Mouse (Mus musculus) myocyte (in vitro differentiated cells): ENCODE measurements around the gene Gm20388.

Experiments used
- POLR2A ChIP-seq: IDR thresholded peaks from one replicate; pipeline ENCODE4 v1.6.1; 2011; ENCODE audit warnings: low read depth, mild to moderate bottlenecking, control low read depth, moderate library complexity; ENCODE audit not compliant: insufficient read length
- POLR2AphosphoS2 ChIP-seq: IDR thresholded peaks from one replicate; pipeline ENCODE4 v1.6.1; 2011; ENCODE audit warnings: low read depth, control low read depth; ENCODE audit not compliant: insufficient read length
- USF1 ChIP-seq: IDR thresholded peaks from one replicate; pipeline ENCODE4 v1.6.1; 2011; ENCODE audit warnings: low read depth, mild to moderate bottlenecking, control low read depth, moderate library complexity

DNA sequence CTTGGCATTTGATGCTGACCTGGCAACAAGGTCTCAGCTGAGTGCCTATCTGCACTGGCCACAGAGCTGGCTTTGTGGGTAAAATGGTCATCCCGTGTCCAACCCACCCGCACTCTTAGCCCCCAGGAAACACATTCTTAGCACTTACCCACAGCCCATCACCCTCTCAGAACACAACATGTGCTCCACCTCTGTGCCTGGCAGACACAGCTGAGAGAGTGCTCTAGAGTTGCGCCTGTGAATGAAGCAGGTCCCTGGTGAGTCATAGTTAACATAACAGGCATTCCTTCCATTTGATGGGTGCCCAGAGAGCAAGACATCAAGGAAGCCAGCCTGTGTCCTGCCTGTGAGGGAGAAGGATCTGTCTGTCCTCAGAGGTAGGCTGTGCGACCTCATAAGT lies 2276.6 kb downstream of the Gm20388 start:
- TF ChIP-seq USF1 (no peak), POLR2A (no peak), POLR2AphosphoS2 (no peak)
